Mouse (Mus musculus) erythroid progenitor cell, adult 5-6 weeks (primary cell): ENCODE results near the gene Erg. TPM values are rescaled to one million over a fixed set of nuclear protein-coding genes. Genes with fewer than 3 reads are reported as not detected.

Experiments
- ATAC-seq: replicated peaks from 2 replicates; pipeline ENCODE4 v1.8.0; 2016; ENCODE audit warnings: moderate number of reproducible peaks, mild to moderate bottlenecking, moderate TSS enrichment, inconsistent platforms; ENCODE audit not compliant: poor library complexity, low FRiP score, severe bottlenecking
- total RNA-seq, 2 experiments: library from RNA; stranded (forward) in 1 of 2; stranded (reverse) in 1 of 2; fragments of 150-400 nt in 1 of 2; fragments of 186-747, 209-891 nt in 1 of 2; gene quantifications; 2 replicates each; pipeline versions ENCODE4 v1.2.3 to v1.2.4; 2015 to 2017; ENCODE audit warnings: low replicate concordance in 2 of 2

Gene Erg
- total RNA-seq, 2 experiments from 2014 or later: 4.6 to 8.1 TPM

DNA sequence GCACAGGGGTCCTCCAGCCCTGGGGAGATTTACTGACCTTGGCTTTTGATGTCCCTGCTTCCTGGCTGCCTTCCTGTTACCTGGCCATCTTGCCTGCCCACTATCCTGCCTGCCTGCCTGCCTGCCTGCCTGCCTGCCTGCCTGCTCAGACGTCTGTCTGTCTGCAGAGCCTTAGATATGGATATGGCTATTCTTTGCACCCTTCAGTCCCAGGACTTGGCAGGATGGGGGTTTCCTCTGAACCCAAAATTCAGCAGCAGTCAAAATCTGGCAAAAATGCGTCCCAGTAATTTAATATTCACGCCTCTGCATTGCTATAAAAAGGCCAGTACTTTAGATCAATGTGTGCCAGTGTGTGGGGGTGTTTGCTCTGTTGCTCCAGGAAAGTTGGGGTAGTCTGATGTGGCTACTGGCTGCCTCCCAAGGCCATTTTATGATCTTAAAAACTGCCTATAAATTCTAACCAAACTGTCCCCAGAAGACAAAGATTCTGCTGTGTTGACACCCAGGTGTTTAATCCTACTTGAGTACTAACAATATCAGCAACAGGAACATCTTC, 172.9 kb downstream of the Erg start:
- ATAC-seq: no peak

DNA sequence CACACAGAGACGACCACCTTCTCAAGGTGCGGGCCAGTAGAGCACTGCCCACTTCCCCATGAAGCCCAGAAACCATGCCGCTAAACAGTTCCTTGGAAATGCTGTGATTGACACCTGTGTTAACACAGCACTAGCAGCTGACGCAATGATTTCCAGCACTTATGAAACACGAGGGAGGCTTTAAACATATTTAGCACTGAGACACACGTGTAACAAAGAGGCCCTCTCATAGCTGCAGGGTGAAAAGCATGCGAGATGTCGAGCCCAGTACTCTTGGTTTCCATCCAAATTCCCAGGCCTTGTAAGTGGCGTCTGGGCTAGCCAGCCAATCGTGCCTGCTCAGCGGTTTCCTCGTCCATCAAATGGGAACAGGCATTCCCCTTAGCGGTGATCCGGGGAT, 178.3 kb downstream of the Erg start:
- no peak for ATAC-seq

- no peak for ATAC-seq
These were observed 180.9 kb downstream of the Erg start for GRCm38 (mm10) chr16:95405496-95405895.

DNA sequence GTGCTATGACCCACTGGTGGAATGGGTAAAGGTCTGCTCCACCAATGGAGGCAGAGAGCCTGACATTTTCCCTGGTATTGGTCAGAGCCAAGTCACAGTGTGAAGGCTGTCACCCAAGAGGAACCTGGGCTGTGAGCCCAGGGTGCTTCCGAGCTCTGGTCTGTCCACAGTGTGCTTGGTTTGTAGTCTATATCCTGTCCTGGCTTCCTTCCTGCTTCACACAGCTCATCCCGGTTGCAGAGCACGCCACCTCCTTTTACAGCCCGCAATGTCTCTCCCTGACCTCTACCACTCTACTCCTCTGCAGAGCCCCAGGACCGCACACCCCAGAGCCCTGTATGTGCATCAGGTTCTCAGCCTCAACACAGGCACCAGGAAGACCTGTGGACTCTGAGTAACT, 182.9 kb downstream of the Erg start:
- no peak for ATAC-seq

GRCm38 (mm10) chr16:95401869-95402268, 184.5 kb downstream of the Erg start:
- no peak for ATAC-seq

- ATAC-seq: no peak
These were observed 187.5 kb downstream of the Erg start for GRCm38 (mm10) chr16:95398761-95399343.

DNA sequence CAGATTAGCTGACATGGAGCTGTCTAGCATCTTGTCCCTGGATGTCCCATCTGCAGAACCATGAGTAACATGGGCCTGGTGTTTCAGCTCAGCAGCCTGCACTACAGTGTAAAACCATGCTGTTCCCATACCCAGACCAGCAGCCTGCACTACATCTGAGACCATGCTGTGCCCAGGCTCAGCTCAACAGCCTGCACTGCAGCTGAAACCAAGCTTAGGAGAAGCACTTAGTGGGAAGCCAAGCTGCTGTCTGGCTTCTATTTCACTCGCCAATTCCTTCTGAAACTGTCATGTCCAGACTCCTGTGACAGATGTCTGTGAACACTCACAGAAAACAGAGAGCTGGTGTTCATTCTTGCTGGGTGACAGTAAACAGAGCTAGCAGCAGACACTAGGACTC, 195.6 kb downstream of the Erg start:
- ATAC-seq: no peak

DNA sequence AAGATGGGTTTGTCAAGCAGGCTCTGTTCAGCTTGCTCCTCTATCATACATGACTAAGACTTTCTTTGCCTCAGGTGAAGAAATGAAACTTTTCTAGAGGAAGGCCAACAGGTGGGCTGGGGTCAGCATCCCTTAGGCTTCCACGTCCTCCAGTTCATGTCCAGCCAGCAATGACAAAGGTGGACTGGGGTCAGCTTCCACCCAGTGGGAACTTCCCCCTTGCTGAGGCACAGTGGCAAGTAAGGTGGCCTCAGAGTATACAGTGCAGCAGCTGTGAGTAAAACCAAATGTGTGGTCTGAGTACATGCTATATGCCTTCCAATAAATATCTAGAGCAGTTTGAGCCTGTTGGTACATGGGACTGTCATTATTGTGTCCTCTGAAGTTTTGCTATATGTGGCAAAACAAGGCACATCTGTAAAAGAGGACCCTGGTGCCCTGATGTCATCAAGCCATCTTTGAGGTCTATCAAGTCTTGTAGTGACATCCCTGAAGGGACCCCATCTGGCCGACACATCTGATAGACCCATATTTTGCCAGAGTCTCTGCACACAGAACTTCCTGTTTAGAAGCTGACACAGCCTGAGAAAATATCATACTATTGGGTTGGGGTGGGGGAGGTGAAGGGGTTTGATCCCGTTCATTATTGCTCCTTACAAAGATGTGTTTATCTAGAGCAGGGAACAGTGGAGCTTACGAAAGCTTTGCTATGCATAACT, 197.4 kb downstream of the Erg start:
- ATAC-seq: no peak

DNA sequence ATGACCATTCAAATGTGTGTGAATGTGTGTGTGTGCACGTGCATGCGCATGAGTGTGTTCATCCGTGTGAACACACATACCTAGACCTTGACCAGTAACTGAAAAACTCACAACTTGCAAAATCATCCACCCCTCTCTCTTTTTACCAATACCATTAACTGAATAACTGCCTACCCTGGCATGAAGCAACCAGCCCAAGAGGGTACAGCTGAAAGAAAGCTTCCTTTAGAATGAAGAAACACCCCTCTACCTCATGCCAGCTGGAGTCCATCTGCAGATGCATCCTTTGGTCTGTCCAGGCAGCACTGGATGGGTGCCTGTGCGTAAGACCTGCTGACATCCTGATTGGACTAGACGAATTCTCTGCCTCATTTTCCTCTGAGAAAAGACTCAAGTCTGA, 198.1 kb downstream of the Erg start:
- ATAC-seq: no peak

DNA sequence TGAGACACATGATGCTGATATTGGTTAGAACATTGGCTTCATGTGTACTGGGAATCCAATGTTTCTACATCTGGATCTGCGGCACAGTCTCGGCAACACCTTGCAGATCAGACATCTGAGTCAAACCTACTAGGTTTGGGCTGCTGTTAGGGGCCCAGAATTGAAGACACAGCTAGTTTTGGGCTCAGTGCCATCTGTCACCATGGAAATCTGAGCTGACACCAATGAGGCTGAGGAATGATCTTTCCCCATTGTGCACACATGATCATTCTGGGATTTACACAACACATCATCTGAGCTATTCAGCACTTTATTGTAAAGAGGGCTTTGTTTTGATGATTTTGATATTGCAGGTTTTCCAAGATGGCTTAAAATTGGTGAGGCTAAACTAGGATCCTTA, 199.4 kb downstream of the Erg start:
- no peak for ATAC-seq

GRCm38 (mm10) chr16:95385299-95385973, 201.0 kb downstream of the Erg start:
- no peak for ATAC-seq

- ATAC-seq: no peak
These were observed 201.7 kb downstream of the Erg start for GRCm38 (mm10) chr16:95384590-95385148.

- no peak for ATAC-seq
These were observed 204.1 kb downstream of the Erg start for GRCm38 (mm10) chr16:95382251-95382650.

- ATAC-seq: no peak
These were observed 209.6 kb downstream of the Erg start for GRCm38 (mm10) chr16:95376834-95377233.

DNA sequence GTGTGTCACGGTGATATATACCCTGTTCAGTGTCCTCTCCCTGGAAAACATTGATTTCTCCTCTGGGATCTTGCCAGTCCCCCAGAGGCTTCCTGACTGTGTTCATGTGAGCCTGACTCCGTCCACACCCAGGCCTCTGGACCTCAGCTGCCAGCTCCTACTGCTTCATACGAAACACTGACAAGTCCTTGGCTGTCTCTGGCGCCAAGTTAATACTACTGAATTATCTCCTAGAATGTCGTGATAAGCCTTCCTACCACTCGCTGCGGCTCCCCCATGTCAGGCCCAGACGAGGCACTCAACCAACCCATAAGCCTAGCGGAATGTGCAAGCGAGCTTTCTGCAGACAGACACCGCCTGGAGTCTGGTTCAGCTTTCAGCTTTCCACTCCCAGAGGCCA, 210.0 kb downstream of the Erg start:
- ATAC-seq: no peak

DNA sequence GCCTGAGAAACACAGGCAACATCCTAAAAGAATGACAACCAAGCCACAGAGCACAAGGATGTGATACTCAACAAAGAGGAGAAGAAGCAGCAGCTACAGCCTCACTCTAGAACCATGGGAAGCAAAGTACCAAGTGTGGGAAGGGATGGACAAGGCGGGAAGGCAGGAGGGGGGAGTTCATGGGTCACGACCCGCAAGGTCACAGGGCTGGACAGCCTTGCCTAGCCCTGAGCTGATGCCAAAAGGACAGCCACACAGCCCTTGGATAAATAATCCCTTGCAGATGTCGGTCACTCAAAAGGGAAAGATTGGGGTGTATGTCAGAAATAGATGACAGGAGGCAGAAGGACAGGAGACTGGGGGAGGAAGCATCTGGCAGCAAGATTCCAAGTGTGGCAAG, 211.7 kb downstream of the Erg start:
- ATAC-seq: no peak

DNA sequence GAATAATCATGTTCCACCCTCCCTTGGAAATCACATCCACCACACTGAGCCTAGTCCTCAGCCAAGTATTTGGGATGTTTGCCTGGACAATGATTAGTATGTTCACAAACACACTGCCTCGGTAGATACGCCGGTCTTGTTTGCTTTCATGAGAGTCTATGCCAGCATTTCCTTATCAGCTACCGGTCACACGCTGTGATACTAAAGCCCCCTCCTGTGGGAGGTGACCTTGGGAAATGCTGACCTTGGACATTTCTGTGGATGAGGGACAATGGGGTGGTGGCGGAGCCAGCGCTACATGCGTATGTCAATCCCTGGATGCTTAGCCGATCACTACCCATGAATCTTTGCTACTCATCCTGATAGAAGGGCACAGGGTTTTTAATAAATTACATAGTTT, 213.4 kb downstream of the Erg start:
- no peak for ATAC-seq

- no peak for ATAC-seq
These were observed 214.7 kb downstream of the Erg start for GRCm38 (mm10) chr16:95371713-95372112.

- no peak for ATAC-seq
These were observed 219.2 kb downstream of the Erg start for GRCm38 (mm10) chr16:95366989-95367765.

GRCm38 (mm10) chr16:95365214-95365613, 221.2 kb downstream of the Erg start:
- ATAC-seq: no peak
